Mouse (Mus musculus): ENCODE measurements around the gene Cdk10. TPM values are rescaled to one million over a fixed set of nuclear protein-coding genes. Genes with fewer than 3 reads are reported as not detected.
"Not testable (repeated sequence)": the region's sequence is repeated elsewhere in the genome, so short reads cannot be mapped to it uniquely, and the experiment has no call there.

The Cdk10 gene
- polyA plus RNA-seq, 1 experiment from 2014 or later: 31.2 TPM

DNA sequence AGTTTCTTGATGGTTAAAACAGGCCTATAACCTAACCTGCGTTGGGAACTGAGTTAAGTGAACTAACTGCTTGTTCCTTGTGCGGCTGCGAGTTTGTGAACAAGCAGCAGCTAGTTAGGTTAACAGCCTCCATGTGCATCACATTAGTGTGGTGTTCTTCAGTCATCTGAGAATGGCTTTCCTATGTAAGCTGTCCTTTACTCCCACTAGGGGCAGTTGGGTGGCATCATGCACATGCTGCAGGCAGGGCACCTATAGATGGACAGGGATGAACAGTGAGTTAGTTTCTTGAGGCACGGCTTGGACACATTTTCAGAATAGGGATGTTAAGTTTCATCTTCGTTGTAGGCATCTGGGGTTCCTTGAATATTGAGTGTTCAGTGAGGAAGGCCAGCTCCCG lies 30.5 kb downstream of the Cdk10 start:
- H3K9me3 ChIP-seq: no peaks in the 10 kb centered on the region
- no peak for DNase-seq (ENCODE audit: low spot score)
- peaks cover 65% of the 10 kb centered on the region for H3K36me3 ChIP-seq
- peak overlapping the region; percentile 97 for H3K4me3 ChIP-seq
- peaks cover 37% of the 10 kb centered on the region for H3K4me1 ChIP-seq
- 65% methylated on average over 6 of the region's 6 CpGs for WGBS
- peak overlapping the region; percentile 98; the same call in 1 of the 2 replicates for H3K27ac ChIP-seq
- no peaks in the 10 kb centered on the region for H3K27me3 ChIP-seq (ENCODE audit: insufficient read depth, poor library complexity, severe bottlenecking)

DNA sequence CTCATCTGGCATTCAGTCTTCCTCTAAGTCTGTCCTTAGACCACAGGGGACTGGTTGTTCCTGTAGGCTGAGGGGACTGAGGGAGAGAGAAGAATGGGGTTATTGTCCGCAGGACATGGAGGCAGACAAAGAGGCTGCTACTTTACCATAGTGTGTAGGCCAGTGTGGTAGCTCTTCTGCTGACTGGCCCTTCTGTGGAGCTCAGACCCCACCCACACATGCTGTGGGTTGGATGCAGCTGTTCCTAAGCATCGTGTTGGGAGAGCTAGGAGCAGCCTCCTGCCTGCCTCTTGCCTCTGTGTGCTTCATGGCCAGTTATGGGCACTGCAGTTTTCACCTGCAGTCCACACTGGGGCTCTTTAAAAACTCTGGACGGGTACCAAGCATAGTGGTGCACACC lies 32.5 kb downstream of the Cdk10 start:
- H3K36me3 ChIP-seq: peaks cover 58% of the 10 kb centered on the region
- 78% methylated on average over 3 of the region's 3 CpGs for WGBS
- H3K27ac ChIP-seq: no peak overlapping the region
- H3K27me3 ChIP-seq (ENCODE audit: insufficient read depth, poor library complexity, severe bottlenecking): no peaks in the 10 kb centered on the region
- no peaks in the 10 kb centered on the region for H3K9me3 ChIP-seq
- no peak for DNase-seq (ENCODE audit: low spot score)
- H3K4me3 ChIP-seq: no peak overlapping the region
- peaks cover 37% of the 10 kb centered on the region for H3K4me1 ChIP-seq

DNA sequence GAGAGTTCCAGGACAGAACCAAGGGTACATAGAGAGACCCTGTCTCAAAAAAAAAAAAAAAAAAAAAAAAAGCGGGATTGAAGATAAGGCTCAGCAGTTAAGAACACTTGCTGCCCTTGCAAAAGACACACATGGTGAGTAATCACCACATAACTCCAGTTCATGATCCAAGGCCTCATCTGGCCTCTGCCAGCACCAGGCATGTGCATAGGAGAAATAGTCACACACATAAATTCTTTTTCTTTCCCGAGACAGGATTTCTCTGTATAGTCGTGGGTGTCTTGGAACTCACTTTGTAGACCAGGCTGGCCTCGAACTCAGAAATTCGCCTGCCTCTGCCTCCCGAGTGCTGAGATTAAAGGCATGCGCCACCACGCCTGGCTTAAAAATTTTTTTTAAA lies 33.0 kb downstream of the Cdk10 start:
- H3K27ac ChIP-seq; H3K9me3 ChIP-seq; H3K4me3 ChIP-seq; H3K27me3 ChIP-seq (ENCODE audit: insufficient read depth, poor library complexity, severe bottlenecking); DNase-seq (ENCODE audit: low spot score): not testable (repeated sequence)
- 90% methylated on average over 8 of the region's 8 CpGs for WGBS
- Histone ChIP-seq H3K4me1 (peaks cover 34% of the 10 kb centered on the region), H3K36me3 (peaks cover 61% of the 10 kb centered on the region)

DNA sequence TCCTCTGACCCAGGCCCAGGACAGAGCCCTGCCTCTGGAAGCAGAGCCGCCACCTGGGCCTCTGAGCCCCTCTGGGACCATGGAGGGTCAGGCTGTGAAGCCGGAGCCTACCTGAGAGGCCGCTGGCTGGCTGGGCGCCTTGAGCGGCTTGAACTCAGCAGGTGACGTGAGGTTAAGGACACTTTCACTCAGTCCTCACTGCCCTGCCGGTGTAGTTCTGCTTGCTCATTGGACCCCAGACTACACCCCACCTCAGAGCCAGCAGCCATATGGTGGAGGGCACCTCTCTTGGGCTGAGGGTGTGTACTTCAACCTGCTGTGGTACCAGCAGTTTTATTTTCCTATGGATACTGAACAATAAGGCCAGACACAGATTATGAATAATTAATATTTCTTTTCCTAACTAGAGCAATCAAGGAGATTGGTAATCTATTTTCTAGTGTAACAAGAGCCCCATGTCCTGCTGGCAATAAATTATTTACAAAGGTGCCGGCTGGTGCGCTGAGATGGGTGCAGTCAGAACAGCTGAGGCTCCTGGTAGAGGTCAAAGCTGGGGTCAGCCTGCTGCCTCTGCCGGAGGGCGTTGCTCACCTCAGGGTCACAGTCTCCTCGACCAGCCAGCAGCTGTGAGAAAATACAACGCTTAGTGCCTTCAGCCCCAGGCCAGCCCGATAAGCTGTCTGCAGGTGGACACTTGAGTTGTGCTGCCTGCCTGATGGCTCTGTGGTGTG lies 43.4 kb downstream of the Cdk10 start:
- Histone ChIP-seq H3K36me3 (peaks cover 90% of the 10 kb centered on the region), H3K27ac (no peak overlapping the region), H3K4me1 (peaks cover 13% of the 10 kb centered on the region; the same call in 1 of the 2 replicates), H3K9me3 (no peaks in the 10 kb centered on the region), H3K27me3 (ENCODE audit: insufficient read depth, poor library complexity, severe bottlenecking) (no peaks in the 10 kb centered on the region), H3K4me3 (no peak overlapping the region)
- WGBS: 82% methylated on average over 14 of the region's 14 CpGs
- no peak for DNase-seq (ENCODE audit: low spot score)

DNA sequence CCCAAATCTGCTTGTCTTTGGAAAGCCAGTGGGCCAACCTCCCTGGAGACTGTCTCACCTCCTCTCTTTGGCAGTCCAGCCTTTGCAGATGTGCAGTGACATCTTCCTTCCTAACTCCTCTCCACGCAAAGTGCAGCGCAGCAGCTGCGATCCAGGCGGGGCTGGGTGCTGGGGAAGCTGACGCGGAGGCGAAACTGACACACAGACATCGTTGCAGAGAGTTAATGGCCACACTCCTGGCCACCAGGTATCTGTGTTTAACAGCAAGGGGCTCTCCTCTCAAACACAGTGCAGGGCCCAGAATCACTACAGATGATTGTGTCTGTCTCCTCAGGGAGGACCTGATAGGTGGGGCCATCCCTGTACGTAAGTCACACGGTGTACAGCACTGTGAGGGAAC lies 46.5 kb downstream of the Cdk10 start:
- Histone ChIP-seq H3K27me3 (ENCODE audit: insufficient read depth, poor library complexity, severe bottlenecking) (no peaks in the 10 kb centered on the region), H3K9me3 (no peaks in the 10 kb centered on the region), H3K27ac (no peak overlapping the region), H3K4me3 (no peak overlapping the region), H3K36me3 (peaks cover 86% of the 10 kb centered on the region), H3K4me1 (peaks cover 13% of the 10 kb centered on the region; the same call in 1 of the 2 replicates)
- 88% methylated on average over 10 of the region's 10 CpGs for WGBS
- DNase-seq (ENCODE audit: low spot score): no peak

DNA sequence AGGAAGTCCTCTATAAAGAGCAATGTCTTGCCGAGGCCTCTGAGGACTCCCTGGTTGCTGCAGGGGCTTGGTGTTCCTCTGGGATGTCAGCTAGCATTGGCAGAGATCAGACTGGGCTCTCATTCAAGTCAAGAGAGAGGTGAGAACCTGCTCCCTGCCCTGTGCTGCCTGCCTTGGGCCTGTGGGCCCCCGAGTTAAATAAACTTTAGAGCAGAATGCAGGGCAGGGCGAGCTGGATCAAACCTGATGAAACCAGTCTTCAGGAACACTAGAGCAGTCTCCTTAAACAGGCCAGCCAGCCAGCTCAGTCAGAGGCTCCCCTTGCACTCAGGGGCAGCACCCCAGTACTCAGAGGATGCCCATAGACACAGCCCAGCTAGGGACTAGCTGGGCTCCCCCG lies 47.3 kb downstream of the Cdk10 start:
- no peak overlapping the region for H3K4me3 ChIP-seq
- peak overlapping the region; percentile 32; the same call in 1 of the 2 replicates for H3K27ac ChIP-seq
- H3K27me3 ChIP-seq (ENCODE audit: insufficient read depth, poor library complexity, severe bottlenecking): no peaks in the 10 kb centered on the region
- WGBS: 76% methylated on average over 4 of the region's 4 CpGs
- peaks cover 13% of the 10 kb centered on the region; the same call in 1 of the 2 replicates for H3K4me1 ChIP-seq
- H3K9me3 ChIP-seq: no peaks in the 10 kb centered on the region
- DNase-seq (ENCODE audit: low spot score): no peak
- H3K36me3 ChIP-seq: peaks cover 84% of the 10 kb centered on the region

DNA sequence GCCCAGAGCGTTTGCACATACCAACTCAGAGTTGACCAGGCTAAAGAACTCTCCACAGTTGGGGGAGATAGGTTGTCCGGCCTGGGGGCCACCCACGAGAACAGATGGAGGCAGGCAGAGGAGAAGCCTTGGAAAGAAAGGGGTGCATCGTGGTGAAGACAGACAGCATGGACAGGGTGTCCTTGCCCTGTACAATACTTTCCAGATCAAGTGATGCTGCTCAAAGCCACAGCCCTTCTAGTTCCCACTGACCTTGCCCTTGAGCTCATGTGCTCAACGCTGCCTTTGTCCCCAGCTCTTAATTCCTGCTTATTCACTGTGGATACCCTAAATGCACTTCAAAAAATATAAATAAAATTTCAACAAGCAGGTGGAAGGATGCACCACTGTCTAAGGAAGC lies 49.8 kb downstream of the Cdk10 start:
- no peak overlapping the region for H3K4me3 ChIP-seq
- H3K27me3 ChIP-seq (ENCODE audit: insufficient read depth, poor library complexity, severe bottlenecking): no peaks in the 10 kb centered on the region
- H3K36me3 ChIP-seq: peaks cover 72% of the 10 kb centered on the region
- H3K4me1 ChIP-seq: peaks cover 9% of the 10 kb centered on the region; the same call in 1 of the 2 replicates
- H3K9me3 ChIP-seq: no peaks in the 10 kb centered on the region
- no peak for DNase-seq (ENCODE audit: low spot score)
- WGBS: 85% methylated on average over 5 of the region's 5 CpGs
- H3K27ac ChIP-seq: no peak overlapping the region

DNA sequence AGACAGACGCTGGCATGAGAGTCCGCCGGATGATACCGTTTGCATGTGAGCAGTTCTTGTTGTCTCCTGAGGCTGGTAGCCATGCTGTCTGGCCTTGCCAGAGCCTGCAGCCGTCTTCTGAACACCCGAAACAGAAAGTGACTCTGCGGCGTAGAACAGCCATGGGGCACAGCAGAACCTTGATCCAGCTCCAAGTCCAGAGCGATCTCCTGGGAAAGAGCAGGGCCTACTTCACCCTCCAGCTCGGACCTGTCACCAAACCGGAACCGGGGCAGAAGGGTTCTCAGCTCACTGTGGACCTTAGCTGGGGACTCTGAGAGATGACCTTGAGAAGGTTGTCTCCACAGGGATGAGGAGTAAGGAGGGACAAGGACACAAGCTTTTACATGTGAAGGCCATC lies 50.5 kb downstream of the Cdk10 start:
- Histone ChIP-seq H3K27ac (no peak overlapping the region), H3K36me3 (peaks cover 71% of the 10 kb centered on the region), H3K27me3 (ENCODE audit: insufficient read depth, poor library complexity, severe bottlenecking) (no peaks in the 10 kb centered on the region), H3K4me1 (peaks cover 9% of the 10 kb centered on the region; the same call in 1 of the 2 replicates), H3K4me3 (no peak overlapping the region), H3K9me3 (no peaks in the 10 kb centered on the region)
- 94% methylated on average over 12 of the region's 12 CpGs for WGBS
- no peak for DNase-seq (ENCODE audit: low spot score)

DNA sequence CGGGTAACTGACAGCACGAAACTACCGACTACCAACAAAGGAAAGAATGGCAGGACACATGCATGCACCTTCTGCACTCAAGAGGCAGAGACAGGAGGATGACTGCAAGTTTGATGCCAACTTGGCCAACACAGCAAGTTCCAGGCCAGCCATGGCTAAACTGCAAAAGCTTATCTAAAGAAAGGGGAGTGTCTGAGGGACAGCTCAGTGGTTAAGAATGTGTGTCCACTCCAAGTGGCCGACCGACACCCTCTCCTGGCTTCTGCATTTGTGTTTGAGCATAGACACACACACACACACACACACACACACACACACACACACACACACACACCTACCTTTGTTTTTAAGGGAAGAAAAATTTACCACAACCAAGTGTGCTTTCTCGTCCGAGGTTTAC lies 53.8 kb downstream of the Cdk10 start:
- Histone ChIP-seq H3K36me3 (peaks cover 67% of the 10 kb centered on the region), H3K9me3 (no peaks in the 10 kb centered on the region), H3K27ac (no peak overlapping the region), H3K4me1 (0 out of 2 replicates have a peak, but pooled peaks cover 5% of the 10 kb centered on the region), H3K4me3 (no peak overlapping the region), H3K27me3 (ENCODE audit: insufficient read depth, poor library complexity, severe bottlenecking) (no peaks in the 10 kb centered on the region)
- no peak for DNase-seq (ENCODE audit: low spot score)
- WGBS: 70% methylated on average over 7 of the region's 7 CpGs

DNA sequence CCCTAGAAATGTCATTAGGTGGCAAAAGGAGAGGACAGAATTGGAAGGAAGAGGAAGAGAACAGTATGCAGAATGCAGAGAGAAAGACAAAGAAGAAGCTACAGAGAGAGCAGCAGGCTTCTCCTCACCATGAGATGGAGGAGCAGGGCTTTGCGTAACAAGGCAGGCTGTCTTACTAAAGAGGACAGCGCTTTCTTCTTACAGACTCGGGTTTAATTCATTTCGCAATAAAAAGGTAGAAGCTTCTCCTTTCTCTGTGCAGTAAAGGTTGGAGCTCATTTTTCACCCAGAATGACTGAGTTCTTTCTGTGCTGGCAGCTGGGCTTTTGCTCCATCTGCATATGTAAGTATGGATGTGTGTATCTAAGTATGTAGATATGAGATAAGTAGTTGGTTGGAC lies 55.2 kb downstream of the Cdk10 start:
- no peaks in the 10 kb centered on the region for H3K27me3 ChIP-seq (ENCODE audit: insufficient read depth, poor library complexity, severe bottlenecking)
- H3K4me1 ChIP-seq: peaks cover 15% of the 10 kb centered on the region; the same call in 1 of the 2 replicates
- no peak overlapping the region for H3K27ac ChIP-seq
- H3K9me3 ChIP-seq: no peaks in the 10 kb centered on the region
- WGBS: 92% methylated on average over 4 of the region's 4 CpGs
- no peak overlapping the region for H3K4me3 ChIP-seq
- H3K36me3 ChIP-seq: peaks cover 57% of the 10 kb centered on the region
- no peak for DNase-seq (ENCODE audit: low spot score)

DNA sequence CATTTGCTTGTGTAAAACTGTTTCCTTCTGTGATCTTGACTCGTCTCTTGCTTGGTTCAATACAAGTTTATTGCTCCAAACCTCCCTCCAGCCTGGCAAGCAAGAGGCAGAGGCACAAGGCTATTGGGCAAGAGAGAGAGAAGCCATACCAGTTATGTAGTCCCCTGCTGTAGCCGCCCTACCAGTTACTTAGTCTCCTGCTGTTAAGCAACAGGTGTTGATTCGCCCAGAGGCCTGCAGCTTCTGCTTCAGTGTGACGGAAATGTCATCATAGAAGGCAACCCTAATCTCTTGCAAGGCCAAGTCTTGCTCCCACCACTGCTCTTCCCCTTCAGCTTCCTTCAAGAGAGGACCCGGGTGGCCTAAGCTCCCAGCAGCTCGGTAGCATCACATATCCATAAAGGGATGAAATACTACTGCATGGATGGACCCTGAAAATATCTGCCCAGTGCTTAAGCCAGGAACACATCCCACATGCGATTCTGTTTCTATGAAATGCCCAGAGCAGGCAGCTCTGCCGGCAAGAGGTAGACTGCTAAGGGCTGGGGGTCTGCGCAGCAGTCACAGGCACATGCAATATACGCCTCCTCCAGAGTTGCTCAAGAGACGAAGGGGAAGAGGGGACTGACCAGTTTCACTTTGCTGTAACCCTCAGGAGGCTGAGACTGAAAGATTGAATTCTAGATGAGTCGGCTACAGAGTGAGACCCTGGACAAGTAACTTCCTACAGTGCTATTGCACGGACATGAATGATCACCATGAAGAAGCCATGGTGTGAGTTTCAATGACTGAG lies 55.9 kb downstream of the Cdk10 start:
- H3K9me3 ChIP-seq: no peaks in the 10 kb centered on the region
- no peaks in the 10 kb centered on the region for H3K27me3 ChIP-seq (ENCODE audit: insufficient read depth, poor library complexity, severe bottlenecking)
- WGBS: 83% methylated on average over 13 of the region's 13 CpGs
- no peak for DNase-seq (ENCODE audit: low spot score)
- no peak overlapping the region for H3K27ac ChIP-seq
- H3K4me3 ChIP-seq: no peak overlapping the region
- peaks cover 16% of the 10 kb centered on the region; the same call in 1 of the 2 replicates for H3K4me1 ChIP-seq
- H3K36me3 ChIP-seq: peaks cover 51% of the 10 kb centered on the region
